9 mouse cellular contexts compared by ENCODE assay signal in the genomic region with DNA sequence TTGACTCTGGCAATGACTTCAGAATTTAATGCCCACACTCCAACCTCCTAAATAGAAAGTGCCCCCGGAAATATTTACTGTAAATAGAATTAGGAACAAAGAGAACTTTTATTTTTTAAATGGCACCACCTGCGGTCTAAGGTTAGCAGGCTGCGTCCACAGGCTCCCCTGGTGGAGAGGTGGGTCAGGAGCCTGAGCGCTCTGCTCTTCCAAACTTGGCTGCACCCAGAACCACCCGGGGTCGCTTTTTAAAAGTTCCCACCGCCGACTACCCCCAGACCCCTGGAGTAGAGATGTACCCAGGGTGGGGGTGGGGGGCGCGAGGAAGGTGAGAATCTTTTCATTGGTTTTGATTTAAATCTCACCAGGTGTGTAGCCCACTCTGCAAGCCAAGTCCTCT. TPM values are rescaled to one million over a fixed set of nuclear protein-coding genes. Genes with fewer than 3 reads are reported as not detected.
DNase-seq lines count a peak whose midpoint lies in the region; ATAC-seq lines count a peak whose summit lies in the region.
"Had no signal": no experiment of that assay in that cellular context is flagged by ENCODE, and none has a peak within 500 bp of the region (broad histone marks: within the 10 kb centered on the region; RNA-seq: fewer than 3 reads in every experiment).

No protein-coding gene starts in this region.

- DNase-seq in heart, adult 9 months (ENCODE audit: low spot score in 2 of 2), result no peak
- peak; percentile 51 for DNase-seq in R1 (ENCODE audit: low read depth, low spot score)
- DNase-seq in cerebellum, postnatal 14 days, result no peak
- DNase-seq in layer of hippocampus, postnatal 10 days (ENCODE audit: low spot score in 2 of 2), result no peak

- H3K27ac ChIP-seq in heart, embryonic 14.5 days (replicated peaks in 1 of 2; ENCODE audit: control insufficient read depth in 1 of 2, insufficient read depth in 1 of 2, low read depth in 2 of 2, low read length in 2 of 2), result peak overlapping the region; percentile 8 to 85; a peak in 1 of 4 replicates
- H3K27ac ChIP-seq in hindbrain, embryonic 12.5 days, result no peak overlapping the region
- no peak overlapping the region for H3K27ac ChIP-seq in midbrain, embryonic 12.5 days (replicated peaks)

- ATAC-seq in heart, embryonic 14.5 days (ENCODE audit: insufficient number of reproducible peaks, insufficient read depth, low FRiP score, low read depth), result no peak
- no peak for ATAC-seq in hindbrain, embryonic 12.5 days (ENCODE audit: low FRiP score)
- ATAC-seq in midbrain, embryonic 12.5 days (ENCODE audit: low FRiP score, low read depth), result no peak
- ATAC-seq in megakaryocyte-erythroid progenitor cell, adult 5-6 weeks (replicated peaks; ENCODE audit: low FRiP score, low TSS enrichment, poor library complexity, severe bottlenecking), result no peak

- H3K9me3 ChIP-seq in heart, embryonic 14.5 days (ENCODE audit: control insufficient read depth, low read length), result no peaks in the 10 kb centered on the region
- no peaks in the 10 kb centered on the region for H3K9me3 ChIP-seq in hindbrain, embryonic 12.5 days (replicated peaks)
- no peaks in the 10 kb centered on the region for H3K9me3 ChIP-seq in midbrain, embryonic 12.5 days

- no peaks in the 10 kb centered on the region for H3K27me3 ChIP-seq in heart, embryonic 14.5 days (ENCODE audit: control insufficient read depth, insufficient read depth, low read length)
- H3K27me3 ChIP-seq in hindbrain, embryonic 12.5 days, result peaks cover 60% of the 10 kb centered on the region
- H3K27me3 ChIP-seq in midbrain, embryonic 12.5 days, result peaks cover 64% of the 10 kb centered on the region

- peak overlapping the region; percentile 69 to 79 for H3K4me3 ChIP-seq in heart, embryonic 14.5 days (ENCODE audit: control insufficient read depth in 1 of 2, insufficient read depth in 1 of 2, low read depth in 1 of 2, low read length in 2 of 2)
- H3K4me3 ChIP-seq in hindbrain, embryonic 12.5 days, result peak overlapping the region; percentile 62
- peak overlapping the region; percentile 65 for H3K4me3 ChIP-seq in midbrain, embryonic 12.5 days

- WGBS in heart, embryonic 14.5 days, result under 1% methylated on average over 10 of the region's 10 CpGs
- under 1% methylated on average over 10 of the region's 10 CpGs for WGBS in hindbrain, embryonic 12.5 days
- WGBS in midbrain, embryonic 12.5 days, result 1% methylated on average over 10 of the region's 10 CpGs

- H3K36me3 ChIP-seq in heart, embryonic 14.5 days (ENCODE audit: control insufficient read depth, insufficient read depth, low read length), result no peaks in the 10 kb centered on the region
- no peaks in the 10 kb centered on the region for H3K36me3 ChIP-seq in hindbrain, embryonic 12.5 days
- no peaks in the 10 kb centered on the region for H3K36me3 ChIP-seq in midbrain, embryonic 12.5 days
- H3K36me3 ChIP-seq: G1E had no signal

- peak overlapping the region; percentile 81 for H3K4me2 ChIP-seq in heart, embryonic 14.5 days (ENCODE audit: low read length)
- H3K4me2 ChIP-seq in hindbrain, embryonic 12.5 days (replicated peaks), result peak overlapping the region; percentile 89
- peak overlapping the region; percentile 94 for H3K4me2 ChIP-seq in midbrain, embryonic 12.5 days (replicated peaks)

- peaks cover 11 to 41% of the 10 kb centered on the region in 2 experiments for H3K4me1 ChIP-seq in heart, embryonic 14.5 days (ENCODE audit: control insufficient read depth in 2 of 2, insufficient read depth in 2 of 2, low read length in 2 of 2)
- peaks cover 6% of the 10 kb centered on the region; the same call in 1 of the 2 replicates for H3K4me1 ChIP-seq in hindbrain, embryonic 12.5 days
- H3K4me1 ChIP-seq in midbrain, embryonic 12.5 days, result peaks cover 12% of the 10 kb centered on the region; the same call in 1 of the 2 replicates

- H3K9ac ChIP-seq in heart, embryonic 14.5 days (ENCODE audit: low read length), result peak overlapping the region; percentile 88
- H3K9ac ChIP-seq in hindbrain, embryonic 12.5 days, result no peak overlapping the region
- no peak overlapping the region for H3K9ac ChIP-seq in midbrain, embryonic 12.5 days (replicated peaks)

RNA-seq across cellular contexts. Expression of a gene that starts 0.9 kb away (rescaled TPM):
- 35.8 and 37.6 TPM in 2 replicates for polyA plus RNA-seq in heart, embryonic 14.5 days (2014; fragmentation: Nextera tagmentation; extraction: Ambion mirVana)
- polyA plus RNA-seq in hindbrain, embryonic 12.5 days (2016; fragmentation: Nextera tagmentation; extraction: Ambion mirVana), result 7.1 and 7.3 TPM in 2 replicates
- polyA plus RNA-seq in midbrain, embryonic 12.5 days (2016; fragmentation: Nextera tagmentation; extraction: Ambion mirVana), result 5.6 and 7.0 TPM in 2 replicates
- total RNA-seq in megakaryocyte-erythroid progenitor cell, adult 5-6 weeks (2014; fragmentation: Nextera tagmentation), result not detected in 2 replicates
- not detected in 2 replicates for total RNA-seq in megakaryocyte-erythroid progenitor cell, adult 5-6 weeks (2017)
- 10 to 100 TPM in 1 of 2 experiments, 1 to 10 TPM in 1; 9.6 to 15.0 TPM for total RNA-seq in layer of hippocampus, postnatal 10 days (2021)

Comparison
In these comparisons a context has a peak if more than half of its experiments do, and no peak if none do; other contexts are left out.
1. H3K27ac ChIP-seq: peak in heart, embryonic 14.5 days (2 of 2); none in hindbrain, embryonic 12.5 days (single experiment) and midbrain, embryonic 12.5 days (single experiment).
2. Peak in every context shown above with its lines, with median percentiles within 50 percentile points of each other: H3K4me2 ChIP-seq and H3K4me3 ChIP-seq.